ENCODE assay signal across 16 mouse cellular contexts in the genomic region with DNA sequence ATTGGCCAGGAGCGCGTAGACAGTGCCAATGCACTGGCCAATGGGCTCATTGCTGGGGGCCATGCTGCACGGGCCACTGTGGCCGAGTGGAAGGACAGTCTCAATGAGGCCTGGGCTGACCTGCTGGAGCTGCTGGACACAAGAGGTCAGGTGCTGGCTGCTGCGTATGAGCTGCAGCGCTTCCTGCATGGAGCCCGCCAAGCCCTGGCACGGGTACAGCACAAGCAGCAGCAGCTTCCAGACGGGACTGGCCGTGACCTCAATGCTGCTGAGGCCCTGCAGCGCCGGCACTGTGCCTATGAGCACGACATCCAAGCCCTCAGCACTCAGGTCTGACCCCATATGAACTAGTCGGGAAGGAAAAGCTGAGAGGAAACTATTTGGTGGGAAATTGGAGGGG. TPM values are rescaled to one million over a fixed set of nuclear protein-coding genes. Genes with fewer than 3 reads are reported as not detected.
DNase-seq lines count a peak whose midpoint lies in the region; ATAC-seq lines count a peak whose summit lies in the region.
"Had no signal": no experiment of that assay in that cellular context is flagged by ENCODE, and none has a peak within 500 bp of the region (broad histone marks: within the 10 kb centered on the region; RNA-seq: fewer than 3 reads in every experiment).

No protein-coding gene starts in this region.

- peak; percentile 31 to 34 for DNase-seq in heart, adult 9 months (ENCODE audit: low spot score in 2 of 2)
- no peak for DNase-seq in heart, adult 8-10 months (ENCODE audit: low spot score)
- DNase-seq in Muller cell, postnatal 12 days (ENCODE audit: inconsistent ontology term), result peak; percentile 39
- DNase-seq in adrenal gland, postnatal 36 days, result peak; percentile 80 to 83
- DNase-seq in cerebellum, postnatal 36 days, result peak; percentile 81 to 82
- DNase-seq in neural tube, embryonic 10.5 days (ENCODE audit: extremely low spot score, low spot score), result no peak
- DNase-seq: kidney, adult 9 months; thymus, postnatal 36 days had no signal

- no peak overlapping the region for H3K4me2 ChIP-seq in midbrain, embryonic 13.5 days (replicated peaks)
- H3K4me2 ChIP-seq: limb, embryonic 13.5 days had no signal

- no peaks in the 10 kb centered on the region for H3K9me3 ChIP-seq in midbrain, embryonic 13.5 days
- H3K9me3 ChIP-seq: hindbrain, embryonic 10.5 days; limb, embryonic 13.5 days had no signal

- 87% methylated on average over 14 of the region's 14 CpGs for WGBS in midbrain, embryonic 13.5 days

- H3K9ac ChIP-seq in midbrain, embryonic 13.5 days (replicated peaks), result no peak overlapping the region
- H3K9ac ChIP-seq: limb, embryonic 13.5 days had no signal

- no peak for ATAC-seq in CD4-positive, CD25-positive, alpha-beta regulatory T cell, adult 4 months
- ATAC-seq in midbrain, embryonic 13.5 days, result no peak
- ATAC-seq: forebrain, embryonic 14.5 days; Patski had no signal

- no peaks in the 10 kb centered on the region for H3K27me3 ChIP-seq in midbrain, embryonic 13.5 days
- H3K27me3 ChIP-seq: limb, embryonic 13.5 days; Patski had no signal

- no peaks in the 10 kb centered on the region for H3K4me1 ChIP-seq in midbrain, embryonic 13.5 days (replicated peaks)

- no peak overlapping the region for H3K27ac ChIP-seq in midbrain, embryonic 13.5 days
- H3K27ac ChIP-seq: hindbrain, embryonic 10.5 days; limb, embryonic 13.5 days; macrophage had no signal

- H3K4me3 ChIP-seq in midbrain, embryonic 13.5 days (replicated peaks), result no peak overlapping the region
- H3K4me3 ChIP-seq: hindbrain, embryonic 10.5 days; limb, embryonic 13.5 days had no signal

- peaks cover 97% of the 10 kb centered on the region for H3K36me3 ChIP-seq in midbrain, embryonic 13.5 days

RNA-seq across cellular contexts. Expression of a gene that starts 9.7 kb away (rescaled TPM):
- 1 to 10 TPM; 5.4 to 8.1 (median 6.3) TPM for total RNA-seq in heart, adult 8-10 months (2022)
- 10 to 100 TPM; 16.4 to 17.1 TPM for total RNA-seq in adrenal gland, postnatal 36 days (2021)
- 100 to 1,000 TPM; 105 to 151 TPM for polyA plus RNA-seq in CD4-positive, CD25-positive, alpha-beta regulatory T cell, adult 4 months (2017; shearing (Covaris generic))
- 220 TPM in 2 replicates for polyA plus RNA-seq in midbrain, embryonic 13.5 days (2015; fragmentation: Nextera tagmentation; extraction: Ambion mirVana)

RNA-seq across cellular contexts. Expression of a gene that starts 35.6 kb away (rescaled TPM):
- total RNA-seq in heart, adult 8-10 months (2022), result under 1 TPM; 0.22 to 0.91 (median 0.50) TPM
- total RNA-seq in adrenal gland, postnatal 36 days (2021), result under 1 TPM; 0.49 to 0.53 TPM
- under 1 TPM; 0.13 to 0.18 TPM for polyA plus RNA-seq in CD4-positive, CD25-positive, alpha-beta regulatory T cell, adult 4 months (2017; shearing (Covaris generic))
- polyA plus RNA-seq in midbrain, embryonic 13.5 days (2015; fragmentation: Nextera tagmentation; extraction: Ambion mirVana), result 29.8 and 31.9 TPM in 2 replicates
- total RNA-seq: monocyte, adult 5-6 weeks had no signal

RNA-seq across cellular contexts. Expression of a gene that starts 47.1 kb away (rescaled TPM):
- 10 to 100 TPM; 38.2 to 44.5 (median 43.4) TPM for total RNA-seq in heart, adult 8-10 months (2022)
- 10 to 100 TPM; 57.6 to 68.1 TPM for total RNA-seq in adrenal gland, postnatal 36 days (2021)
- 10 to 100 TPM; 27.9 to 49.0 TPM for polyA plus RNA-seq in CD4-positive, CD25-positive, alpha-beta regulatory T cell, adult 4 months (2017; shearing (Covaris generic))
- polyA plus RNA-seq in midbrain, embryonic 13.5 days (2015; fragmentation: Nextera tagmentation; extraction: Ambion mirVana), result 117 and 126 TPM in 2 replicates

RNA-seq across cellular contexts. Expression of a gene that starts 48.1 kb away (rescaled TPM):
- total RNA-seq in heart, adult 8-10 months (2022), result not detected
- under 1 TPM in 1 of 2 experiments, not detected in 1; 0.13 TPM for total RNA-seq in adrenal gland, postnatal 36 days (2021)
- not detected for polyA plus RNA-seq in CD4-positive, CD25-positive, alpha-beta regulatory T cell, adult 4 months (2017; shearing (Covaris generic))
- polyA plus RNA-seq in midbrain, embryonic 13.5 days (2015; fragmentation: Nextera tagmentation; extraction: Ambion mirVana), result 3.8 and 5.0 TPM in 2 replicates
- total RNA-seq: monocyte, adult 5-6 weeks had no signal
- polyA plus RNA-seq: macrophage had no signal

Comparison
In these comparisons a context has a peak if more than half of its experiments do, and no peak if none do; other contexts are left out.
1. DNase-seq: peak in heart, adult 9 months (2 of 2), Muller cell, postnatal 12 days (single experiment), adrenal gland, postnatal 36 days (2 of 2) and cerebellum, postnatal 36 days (2 of 2); none in heart, adult 8-10 months (single experiment) and neural tube, embryonic 10.5 days (single experiment).